Mouse (Mus musculus) gastrocnemius, postnatal 25 days (tissue): Measurements from ENCODE around the gene Uba6. TPM values are rescaled to one million over a fixed set of nuclear protein-coding genes. Genes with fewer than 3 reads are reported as not detected.
A peak's percentile ranks its signal among the peaks of the same experiment; 100 is the strongest.

Experiments
- DNase-seq: peaks from one replicate; pipeline ENCODE4 v3.0.0; 2022
- long read RNA-seq, 2 experiments: library from polyadenylated mRNA; stranded (forward); transcript quantifications; one replicate each; pipeline ENCODE4 v2.0.0; 2021
- total RNA-seq, 2 experiments: library from RNA; stranded (reverse); gene quantifications; 1 replicate in 1 of 2; 2 replicates in 1 of 2; pipeline ENCODE4 v1.2.3; 2021

Uba6 gene
- 1 to 10 TPM; 4.3 to 4.4 TPM for total RNA-seq
- long read RNA-seq, experiment 1 = 0 reads
- long read RNA-seq, experiment 2, partial matches to known transcripts = 0 of 1 reads
- long read RNA-seq, experiment 2, other reads (novel, unspliced or antisense) = 1 of 1 reads

DNA sequence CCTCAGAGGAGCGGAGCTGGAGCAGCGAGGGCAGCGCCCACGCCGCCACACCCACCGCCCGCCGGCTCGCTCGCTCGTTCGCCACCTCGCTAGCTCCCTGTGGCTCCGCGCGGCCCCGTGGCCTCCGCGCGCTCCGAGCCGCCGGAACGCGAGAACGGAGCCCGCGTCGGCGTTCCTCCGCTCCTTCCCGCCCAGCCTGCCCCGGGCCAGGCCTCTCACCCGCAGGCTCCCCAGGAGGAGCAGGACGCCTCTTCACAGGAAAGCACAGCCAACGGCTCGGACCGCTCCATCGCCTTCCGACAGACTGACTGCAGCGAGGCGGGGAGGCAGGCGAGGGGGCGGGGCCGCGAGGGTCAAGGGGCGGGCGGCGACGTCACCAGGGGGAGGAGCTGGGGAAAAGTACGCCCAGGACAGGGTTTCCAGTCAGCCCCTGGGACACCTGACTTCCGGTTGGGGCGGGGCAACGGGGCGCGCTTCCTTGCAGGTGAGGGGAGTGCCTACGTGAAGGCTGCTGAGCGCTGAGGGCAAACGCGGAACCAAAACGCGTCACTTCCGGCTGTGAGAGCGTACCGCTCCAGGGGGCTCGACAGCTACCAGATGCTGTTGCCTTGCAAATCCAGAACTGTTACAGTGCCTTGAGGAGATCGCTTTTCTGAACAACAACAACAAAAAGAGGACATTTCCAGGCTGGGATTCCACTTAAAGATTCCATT lies at the start of gene Uba6:
Gene Uba6, minus strand, starts transcription at position 355 of the 713 bp plus-strand sequence.
- DNase-seq = peak; percentile 98

DNA sequence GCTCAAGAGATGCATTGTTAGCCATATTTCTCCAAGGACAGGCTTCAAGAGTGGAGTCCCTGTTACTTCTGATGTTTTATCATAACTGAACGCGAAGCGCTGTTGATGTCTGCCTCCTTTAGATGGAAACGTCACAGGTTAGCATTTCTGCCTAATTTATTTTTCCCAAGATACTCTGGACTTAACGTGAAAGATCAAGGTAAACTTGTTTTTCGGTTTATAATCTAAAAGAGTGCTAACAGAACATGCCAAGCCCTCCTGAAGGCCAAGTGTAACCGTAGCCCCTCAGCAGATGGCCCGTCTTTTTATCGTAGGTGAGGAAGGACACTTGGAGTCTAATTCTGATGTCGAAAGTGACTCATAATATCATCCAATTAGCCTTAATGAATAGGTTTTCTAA lies 25.2 kb upstream of the Uba6 start, which contains the start of gene Gnrhr:
Gene Gnrhr, minus strand, starts transcription at position 101 of the 400 bp plus-strand sequence.
- DNase-seq = no peak

DNA sequence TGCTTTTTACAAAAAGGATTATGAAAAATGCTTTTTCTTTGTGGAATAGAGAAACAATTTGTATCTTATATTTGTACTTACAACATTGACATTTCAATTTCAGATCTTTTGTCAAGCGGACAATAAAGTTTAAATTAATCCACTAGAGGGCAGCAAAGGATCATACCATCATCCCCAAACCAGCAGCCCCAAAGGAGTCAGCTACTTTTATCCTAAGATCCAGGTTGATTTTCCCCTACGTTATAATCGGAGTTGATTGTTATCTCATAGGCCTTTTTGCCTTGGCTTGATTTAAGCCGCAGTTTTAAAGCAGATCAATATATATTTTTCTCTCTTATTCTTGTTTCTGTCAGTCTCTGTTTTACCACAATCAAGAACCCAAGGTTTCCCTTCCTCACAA lies 18.8 kb upstream of the Uba6 start:
- DNase-seq = no peak

DNA sequence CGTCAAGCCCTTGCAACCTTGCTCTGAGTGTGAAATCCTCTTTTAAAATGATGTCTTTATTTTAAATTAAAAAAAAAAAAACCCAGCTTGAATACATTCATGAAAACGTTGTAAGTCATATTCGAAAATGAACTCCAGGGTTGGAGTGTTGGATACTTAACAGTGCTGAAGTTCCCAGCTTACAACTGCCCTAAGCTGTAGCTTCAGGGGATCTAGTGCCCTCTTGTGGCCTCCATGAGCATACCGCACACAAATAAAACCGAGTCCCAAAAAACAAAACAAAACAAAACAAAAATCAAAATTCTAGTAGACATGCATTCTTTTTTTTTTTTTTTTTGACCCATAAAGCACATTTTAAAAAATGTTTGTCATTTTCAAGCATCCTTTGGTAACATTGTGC lies 18.2 kb upstream of the Uba6 start:
- no peak for DNase-seq

DNA sequence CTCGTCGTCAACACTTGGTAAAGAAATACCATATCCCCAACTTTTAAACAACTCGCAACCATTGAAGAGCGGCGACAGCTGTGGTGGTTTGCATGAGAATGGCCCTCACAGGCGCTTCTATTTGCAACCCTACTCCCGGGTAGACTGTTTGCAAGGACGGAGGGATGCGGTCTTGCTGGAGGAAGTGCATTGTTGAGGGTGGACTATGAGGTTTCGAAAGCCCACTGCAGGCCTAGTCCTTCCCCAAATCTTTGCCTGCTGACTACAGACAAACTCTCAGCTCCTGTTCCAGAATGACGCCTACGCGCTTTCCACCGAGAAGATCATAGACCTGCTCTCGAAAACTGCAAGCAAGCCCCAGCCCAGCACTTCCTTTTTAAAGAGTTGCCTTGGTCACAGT lies 17.7 kb upstream of the Uba6 start:
- no peak for DNase-seq

DNA sequence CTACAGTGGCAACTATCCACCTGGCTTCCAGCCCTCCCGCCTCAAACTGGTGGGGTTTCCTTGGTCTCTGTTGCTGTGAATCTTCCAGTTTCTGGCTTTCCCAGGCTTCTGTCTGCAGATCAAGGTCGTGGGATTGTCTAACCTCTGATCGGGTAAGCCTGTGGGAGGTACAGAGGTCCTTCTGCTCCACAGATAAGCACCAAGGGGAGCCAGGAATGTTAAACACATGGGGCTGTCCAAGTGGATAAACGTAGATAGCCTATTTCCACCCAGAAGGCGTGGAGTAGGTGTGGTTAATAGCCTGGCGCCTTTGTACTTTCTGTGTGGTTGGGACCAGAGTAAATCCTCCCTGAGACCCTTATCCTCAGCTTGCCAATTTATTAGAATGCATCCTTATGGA lies 14.8 kb upstream of the Uba6 start:
- no peak for DNase-seq

DNA sequence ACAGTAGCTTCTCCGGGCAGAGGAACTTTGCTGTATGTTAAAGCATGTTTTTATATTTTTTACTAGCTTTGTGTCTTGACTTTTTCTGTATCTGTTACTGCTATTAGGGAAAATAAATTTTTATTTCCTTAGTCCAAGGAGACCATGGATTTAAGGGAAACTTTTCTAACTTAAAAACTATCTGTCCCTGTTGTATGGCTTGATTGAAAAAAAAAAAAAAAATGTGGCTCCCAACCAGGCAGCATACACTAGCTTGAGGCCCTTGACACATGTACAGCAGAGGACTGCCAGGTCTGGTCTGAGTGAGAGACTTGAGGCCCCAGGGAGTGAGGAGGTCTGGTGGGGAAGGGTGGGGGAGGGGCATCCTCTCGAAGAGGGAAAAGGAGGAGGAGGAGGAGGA lies 1.2 kb upstream of the Uba6 start:
- no peak for DNase-seq

DNA sequence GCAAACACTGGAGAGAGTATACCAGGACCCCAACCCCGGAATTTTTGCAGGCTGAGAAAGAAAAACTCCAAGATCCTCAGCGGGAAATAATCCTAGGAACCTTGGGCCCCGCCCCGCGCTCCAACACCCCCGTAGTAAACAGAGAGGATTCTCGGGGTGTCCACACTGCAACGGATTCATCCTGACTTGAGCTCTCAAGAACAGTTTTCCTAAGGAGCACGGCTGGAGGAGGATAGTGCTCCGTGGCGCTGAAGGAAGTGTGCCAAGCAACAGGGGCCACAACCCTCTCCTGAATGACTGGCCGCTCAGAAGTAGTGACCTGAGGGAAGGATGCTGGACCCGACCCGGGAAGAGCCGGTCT lies 535 bp downstream of the Uba6 start:
- no peak for DNase-seq

DNA sequence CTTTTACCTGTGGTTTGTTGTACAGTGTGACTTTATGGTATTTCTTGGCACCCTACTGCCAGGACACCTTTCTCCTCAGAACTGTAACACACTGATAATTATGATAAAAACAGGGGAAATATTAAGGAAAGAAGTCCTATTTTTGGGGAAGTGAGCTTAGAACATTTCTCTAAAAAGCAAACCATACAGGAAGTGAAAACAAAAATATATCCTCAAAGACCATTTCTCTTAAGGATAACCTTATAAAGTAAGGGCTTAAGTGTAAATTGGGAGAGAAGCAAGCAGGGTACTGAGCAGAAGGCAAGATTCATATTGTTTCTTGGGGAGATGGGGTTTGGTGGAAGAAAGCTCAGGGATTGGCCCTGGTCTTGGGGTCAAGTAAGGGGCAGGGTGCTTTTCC lies 42.8 kb downstream of the Uba6 start:
- no peak for DNase-seq

DNA sequence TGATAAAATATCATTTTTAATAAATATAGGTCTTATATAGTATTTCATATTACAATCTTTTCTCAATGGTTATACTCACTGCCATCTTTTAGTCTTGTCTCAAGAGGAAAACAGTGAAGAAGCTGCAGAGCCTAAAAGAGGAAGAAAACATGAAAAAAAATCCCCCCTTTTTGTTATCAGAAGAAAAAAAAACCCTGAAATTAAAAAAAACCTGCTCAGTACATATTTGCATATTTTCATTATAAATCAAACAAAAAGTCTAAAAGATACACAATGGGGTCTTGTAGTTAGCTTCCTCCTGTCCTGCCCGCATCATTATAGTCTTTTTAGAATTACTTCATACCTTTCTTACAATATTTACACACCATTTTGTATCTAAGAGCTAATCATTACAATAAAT lies 43.9 kb downstream of the Uba6 start:
- DNase-seq = no peak

DNA sequence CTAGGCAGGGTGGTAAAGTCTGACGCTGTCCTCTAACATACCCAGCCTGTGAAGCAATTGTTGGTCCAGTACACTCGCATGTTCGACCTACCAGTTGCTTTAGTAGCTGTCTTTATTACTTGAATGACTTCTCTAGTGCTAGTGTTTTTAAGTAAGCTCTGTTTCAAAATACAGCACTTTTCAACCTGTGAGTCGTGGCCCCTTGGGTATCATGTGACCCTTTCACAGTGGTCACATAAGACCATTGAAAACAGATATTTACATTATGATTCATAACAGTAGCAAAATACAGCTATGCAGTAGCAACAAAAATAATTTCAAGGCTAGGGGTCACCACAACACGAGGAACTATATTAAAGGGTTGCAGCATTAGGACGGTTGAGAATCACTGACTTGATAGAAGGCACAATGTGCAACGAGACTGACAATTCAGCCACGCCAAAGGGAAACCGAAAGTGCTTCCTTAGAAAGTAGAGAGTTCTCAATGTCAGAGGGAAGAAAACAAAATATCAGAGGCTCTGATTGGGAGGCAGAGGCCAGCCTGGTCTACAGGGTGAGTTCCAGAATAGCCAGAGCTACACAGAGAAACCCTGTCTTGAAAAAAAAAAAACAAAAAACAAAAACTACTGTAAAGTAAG lies 54.0 kb downstream of the Uba6 start:
- no peak for DNase-seq

DNA sequence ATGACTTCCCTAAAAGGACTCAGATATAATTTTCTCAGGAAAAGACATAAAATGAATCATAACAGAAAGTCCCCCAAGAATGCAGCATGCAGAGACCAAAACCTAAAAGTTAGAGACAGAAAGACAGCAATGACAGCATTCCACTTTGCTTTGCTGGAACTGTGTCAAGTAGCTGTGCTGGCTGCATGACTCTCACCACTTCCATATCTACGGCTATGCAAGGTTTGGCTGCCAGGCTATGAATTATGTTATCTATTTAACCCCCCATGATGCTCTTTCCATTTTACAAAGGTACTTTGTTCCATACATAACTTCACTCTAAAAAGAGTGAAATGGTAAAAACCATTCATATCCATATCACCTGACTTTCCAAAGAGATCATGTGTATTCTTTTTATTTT lies 58.6 kb downstream of the Uba6 start:
- no peak for DNase-seq

DNA sequence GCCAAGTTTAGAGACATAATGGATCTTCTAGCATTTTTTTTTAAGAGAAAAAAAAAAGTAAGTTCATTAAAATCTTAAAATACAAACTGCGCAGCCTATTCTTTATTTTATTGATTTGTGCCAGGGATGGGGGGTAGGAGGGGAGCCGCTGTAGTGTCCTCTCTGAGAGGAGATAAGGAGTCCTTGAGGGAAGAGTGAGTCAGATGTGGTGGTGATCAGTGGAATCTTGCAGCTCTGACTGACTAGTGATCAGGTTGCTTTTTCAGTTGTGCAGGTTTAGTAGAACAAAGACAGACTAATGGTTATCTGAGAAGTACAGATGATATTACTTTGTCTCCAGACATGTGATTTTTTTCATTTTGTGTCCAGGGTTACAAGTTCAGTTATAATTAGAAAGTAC lies 59.6 kb downstream of the Uba6 start:
- DNase-seq = no peak

DNA sequence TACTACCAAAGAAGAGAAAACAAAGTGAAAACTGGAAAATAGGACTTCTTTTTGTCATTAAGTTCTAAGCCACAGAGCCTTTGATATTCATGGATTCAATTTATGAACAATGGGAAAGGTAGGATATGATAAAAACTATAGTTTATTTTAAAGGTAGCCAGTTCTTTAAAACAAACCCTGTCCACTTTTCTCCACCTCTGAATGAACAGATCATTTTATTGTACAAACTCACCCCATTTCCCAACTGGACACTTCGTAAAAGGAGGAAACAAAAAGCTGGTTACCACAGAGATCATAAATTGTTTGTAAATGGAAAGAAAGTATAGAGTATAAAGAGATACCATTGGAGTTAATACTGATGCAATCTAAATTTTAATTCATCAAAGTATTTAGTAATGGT lies 61.5 kb downstream of the Uba6 start:
- DNase-seq = no peak

DNA sequence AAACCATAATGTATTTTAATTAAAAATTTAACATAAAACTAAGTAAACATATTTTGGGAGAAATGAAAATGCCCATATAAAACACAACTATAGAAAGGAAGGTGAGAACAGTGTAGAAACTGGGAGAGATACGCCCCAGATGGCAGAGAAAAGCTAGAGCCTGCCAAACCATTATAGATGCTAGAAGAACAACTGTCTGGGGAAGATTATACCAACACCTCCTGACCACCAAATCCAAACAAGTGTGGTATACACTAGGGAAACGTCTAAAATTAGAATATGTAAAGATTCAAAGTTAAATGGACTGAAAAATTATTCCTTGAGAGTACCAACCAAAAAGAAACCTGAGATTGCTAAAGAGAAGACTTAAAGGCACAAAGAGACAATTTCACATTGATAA lies 66.0 kb downstream of the Uba6 start:
- no peak for DNase-seq

DNA sequence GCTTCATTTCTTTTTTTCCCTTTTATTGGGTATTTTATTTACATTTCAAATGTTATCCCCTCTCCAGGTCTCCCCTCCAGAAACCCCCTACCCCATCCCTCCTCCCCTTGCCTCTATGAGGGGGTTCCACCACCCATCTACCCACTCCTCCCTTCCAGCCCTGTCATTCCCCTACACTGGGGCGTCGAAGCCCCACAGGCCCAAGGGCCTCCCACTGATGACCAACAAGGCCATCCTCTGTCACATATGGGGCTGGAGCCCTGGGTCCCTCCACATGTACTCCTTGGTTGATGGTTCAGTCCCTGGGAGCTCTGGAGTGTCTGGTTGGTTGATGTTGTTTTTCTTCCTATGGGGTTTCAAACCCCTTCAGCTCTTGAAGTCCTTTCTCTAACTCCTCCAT lies 70.4 kb downstream of the Uba6 start:
- DNase-seq = no peak

DNA sequence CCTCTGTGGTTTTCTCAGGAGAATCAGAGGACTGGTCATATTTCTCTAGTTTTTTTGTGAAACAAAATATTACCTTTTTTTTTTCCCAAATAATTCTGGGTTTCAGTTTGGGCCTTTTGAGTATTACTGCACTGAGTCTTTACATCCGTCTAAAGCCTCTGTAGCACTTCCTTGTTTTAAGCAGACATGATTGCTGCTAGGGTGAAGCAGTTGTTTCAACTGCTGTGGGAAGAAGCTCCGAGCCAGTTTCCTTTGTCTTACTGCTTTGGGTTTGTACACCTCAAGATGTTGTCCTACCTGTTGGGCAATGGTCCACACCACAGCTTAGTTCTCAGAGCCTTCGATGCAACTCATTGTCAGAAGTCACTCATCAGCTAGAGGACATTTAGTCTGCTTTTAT lies 72.0 kb downstream of the Uba6 start:
- DNase-seq = no peak

DNA sequence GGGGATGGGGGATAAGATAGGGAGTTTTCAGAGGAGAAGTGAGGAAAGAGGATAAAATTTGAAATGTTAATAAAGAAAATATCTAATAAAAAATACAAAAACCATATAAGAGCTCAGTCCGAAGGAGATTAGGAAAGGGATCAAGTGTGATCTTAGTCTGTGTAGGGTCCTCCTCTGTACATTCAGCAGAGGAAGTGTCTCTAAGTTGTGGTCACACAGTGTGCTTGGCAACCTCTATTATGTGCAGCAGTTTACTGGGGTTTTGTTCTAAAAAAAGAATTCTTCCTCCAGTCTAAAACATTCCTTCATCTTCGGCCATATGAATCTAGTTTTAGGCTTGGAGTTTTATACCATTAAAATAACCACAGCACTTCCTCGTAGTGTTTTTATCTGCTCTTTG lies 73.6 kb downstream of the Uba6 start:
- no peak for DNase-seq

DNA sequence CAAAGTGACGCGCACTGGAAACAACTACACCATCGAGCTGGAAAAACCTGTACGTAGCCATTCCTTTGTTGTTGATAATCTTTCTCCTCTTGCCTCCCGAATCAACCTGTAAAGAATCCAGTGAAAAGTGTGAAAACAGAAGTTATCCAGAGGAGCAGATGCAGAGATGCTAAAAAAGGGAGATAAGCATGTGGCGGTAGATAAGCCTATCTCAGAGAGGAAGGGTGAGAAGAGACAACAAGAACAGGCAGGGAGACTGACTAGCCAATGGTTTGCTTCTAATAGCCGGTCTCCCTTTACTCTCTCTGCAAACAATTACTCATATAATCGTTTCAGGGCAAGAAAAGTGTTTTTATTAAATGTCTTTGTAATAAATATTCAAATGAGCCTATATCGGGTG lies 77.8 kb downstream of the Uba6 start:
- DNase-seq = no peak

DNA sequence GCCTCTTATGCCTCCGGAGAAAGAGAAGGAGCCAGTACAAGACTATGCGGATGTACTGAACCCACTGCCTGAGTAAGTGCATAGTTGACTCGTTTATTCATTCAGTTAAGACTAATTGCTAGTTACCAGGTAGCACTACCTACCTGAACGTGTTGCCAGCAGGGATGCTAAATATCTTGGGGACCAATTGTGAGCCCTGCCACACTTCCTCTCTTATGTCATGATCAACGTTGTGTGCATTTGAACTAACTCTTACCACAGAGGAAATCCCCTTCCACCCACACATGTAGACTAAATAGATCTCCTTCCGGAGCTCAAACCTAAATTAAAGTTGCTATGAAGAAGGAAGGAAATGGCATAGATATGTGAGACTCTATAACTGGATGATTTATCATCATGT lies 85.9 kb downstream of the Uba6 start:
- no peak for DNase-seq

DNA sequence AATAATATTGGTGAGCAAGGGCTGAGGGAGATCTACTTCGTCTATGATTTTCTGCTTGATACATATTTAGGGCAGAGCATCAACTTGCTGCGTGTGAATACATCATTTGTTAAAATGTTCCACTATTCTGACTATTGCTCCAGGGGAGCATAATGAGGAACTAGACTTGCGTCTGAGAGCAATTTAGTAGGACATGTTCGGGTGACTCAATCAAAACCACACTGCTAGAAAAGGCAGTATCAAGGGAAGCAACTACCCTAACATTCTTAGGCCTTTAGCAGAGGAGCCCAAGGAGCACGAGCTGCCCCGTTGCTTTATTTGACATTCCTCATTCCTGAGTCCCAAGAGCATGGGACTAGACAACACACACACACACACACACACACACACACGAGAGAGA lies 87.6 kb downstream of the Uba6 start:
- DNase-seq = no peak

DNA sequence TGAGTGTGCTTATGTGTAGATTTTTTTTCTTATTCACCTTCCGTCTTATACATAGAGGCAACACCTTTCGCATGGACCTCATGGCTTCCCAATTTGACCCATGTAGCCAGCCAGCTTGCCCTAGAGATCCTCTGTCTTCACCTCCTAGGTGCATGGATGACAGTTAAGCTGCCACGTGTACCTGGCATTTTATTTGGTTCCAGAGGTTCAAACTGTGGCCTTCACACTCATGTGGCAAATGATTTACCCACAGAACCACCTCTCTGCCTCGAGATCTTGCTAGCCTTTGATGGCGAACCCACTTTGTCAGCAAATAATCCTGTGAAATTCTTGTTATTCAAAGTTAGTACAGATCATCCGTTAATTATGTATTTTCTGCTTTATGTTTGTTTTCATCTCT lies 88.6 kb downstream of the Uba6 start:
- no peak for DNase-seq

DNA sequence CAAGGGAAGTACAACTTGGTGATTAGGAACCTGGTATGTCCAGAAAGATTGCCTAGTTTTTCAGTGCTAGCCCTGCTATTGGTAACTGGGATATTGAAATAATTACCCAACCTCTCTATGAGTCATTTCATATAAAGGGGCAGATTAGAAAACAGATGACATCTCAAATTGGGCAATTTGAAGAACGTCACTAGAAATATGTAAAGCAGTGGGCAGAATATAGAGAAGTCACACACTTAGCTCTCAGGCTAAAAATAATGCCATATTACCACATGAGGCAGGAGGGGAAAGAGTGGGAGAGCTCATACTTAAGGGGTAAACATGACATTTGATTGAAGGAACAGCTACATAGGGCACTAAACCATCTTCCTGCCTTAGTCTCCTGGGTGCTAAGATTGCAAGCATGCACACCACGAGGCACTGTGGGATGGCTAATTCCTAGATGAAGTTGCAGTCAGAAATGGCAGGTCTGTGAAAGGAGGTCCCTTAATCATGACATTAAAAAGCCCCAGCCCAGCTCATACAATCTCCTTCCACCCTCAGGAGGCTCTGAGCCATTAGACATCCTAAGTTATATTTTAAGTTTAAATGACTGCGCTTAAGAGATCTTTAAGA lies 93.8 kb downstream of the Uba6 start:
- no peak for DNase-seq
